Mouse (Mus musculus) lung, adult 2 months (tissue): ENCODE results near the gene Thbs4.

ENCODE experiments used
- CTCF ChIP-seq: fragments of 200-500 bp; IDR thresholded peaks from 2 replicates; pipeline ENCODE4 v1.5.1; 2011; ENCODE audit warnings: mild to moderate bottlenecking, low read length, control low read depth; ENCODE audit not compliant: insufficient read depth
- POLR2A ChIP-seq: fragments of 200-500 bp; IDR thresholded peaks from 2 replicates; pipeline ENCODE4 v1.6.1; 2011; ENCODE audit warnings: low read depth, mild to moderate bottlenecking, control low read depth, low read length, borderline replicate concordance; ENCODE audit errors: extremely low read depth

- no peak for TF ChIP-seq POLR2A
- TF ChIP-seq CTCF: peak; percentile 62
Measured at GRCm38 (mm10) chr13:92733252-92733651, 61.4 kb downstream of the Thbs4 start.
